Mouse (Mus musculus): ENCODE measurements around the gene Slc1a2.

Slc1a2 gene

DNA sequence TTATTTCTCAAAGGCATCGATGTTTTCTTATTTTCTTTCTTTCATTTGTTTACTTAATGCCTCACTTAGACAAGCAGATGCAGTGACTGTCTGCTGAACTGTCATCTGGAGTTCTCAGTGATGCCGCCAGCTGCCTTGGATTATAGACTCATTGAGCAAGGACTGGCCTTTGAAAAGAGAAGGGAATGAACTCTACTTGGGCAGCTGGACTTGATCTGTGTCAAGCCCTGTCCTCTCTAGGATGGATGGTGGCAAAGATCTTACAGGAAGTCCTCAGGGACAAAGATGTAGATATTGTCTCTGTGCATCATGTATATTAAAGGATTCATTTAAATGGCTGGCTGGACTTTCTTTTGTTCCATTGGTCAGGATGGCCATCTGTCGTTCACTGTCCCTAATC lies 5.4 kb downstream of the Slc1a2 start:
- no peak for DNase-seq (ENCODE audit: low read depth, low spot score)

DNA sequence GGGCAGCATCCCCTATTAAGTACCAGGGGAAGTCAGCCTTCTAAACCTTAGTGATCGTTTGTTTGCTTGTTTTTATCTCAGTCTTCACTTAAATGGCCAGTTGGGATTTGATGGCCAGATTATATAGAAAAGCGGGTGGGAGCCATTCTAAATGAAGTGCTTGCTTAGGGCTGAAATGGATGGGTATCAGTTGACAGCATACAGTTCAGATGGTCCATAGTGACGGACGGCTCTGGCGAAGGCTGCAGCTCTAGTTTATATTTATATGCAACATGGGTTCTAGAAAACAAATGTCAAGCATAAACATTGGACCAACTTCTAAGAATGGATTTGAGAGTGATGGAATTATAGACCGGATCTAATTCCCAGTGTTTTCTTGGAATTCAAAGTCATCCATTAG lies 9.5 kb downstream of the Slc1a2 start:
- DNase-seq (ENCODE audit: low read depth, low spot score) = no peak

DNA sequence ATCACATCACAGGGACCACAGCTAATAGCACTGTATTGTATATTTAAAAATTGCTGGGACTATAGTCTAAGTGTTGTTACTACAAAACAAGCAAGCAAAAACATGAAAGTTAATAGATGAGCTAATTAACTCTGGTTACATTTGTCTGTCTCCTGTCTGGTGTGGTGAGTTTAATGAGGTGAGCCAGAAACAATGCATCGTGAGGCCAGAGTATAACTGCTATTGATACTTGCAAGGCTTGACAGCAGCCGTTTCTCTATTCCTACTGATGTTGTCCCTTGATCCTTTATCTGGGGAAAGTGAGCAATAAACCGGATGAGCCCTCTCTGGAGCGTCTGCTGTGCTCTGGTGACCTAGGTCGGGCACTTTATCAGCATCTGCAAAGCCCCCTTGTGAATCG lies 11.1 kb downstream of the Slc1a2 start:
- no peak for DNase-seq (ENCODE audit: low read depth, low spot score)

DNA sequence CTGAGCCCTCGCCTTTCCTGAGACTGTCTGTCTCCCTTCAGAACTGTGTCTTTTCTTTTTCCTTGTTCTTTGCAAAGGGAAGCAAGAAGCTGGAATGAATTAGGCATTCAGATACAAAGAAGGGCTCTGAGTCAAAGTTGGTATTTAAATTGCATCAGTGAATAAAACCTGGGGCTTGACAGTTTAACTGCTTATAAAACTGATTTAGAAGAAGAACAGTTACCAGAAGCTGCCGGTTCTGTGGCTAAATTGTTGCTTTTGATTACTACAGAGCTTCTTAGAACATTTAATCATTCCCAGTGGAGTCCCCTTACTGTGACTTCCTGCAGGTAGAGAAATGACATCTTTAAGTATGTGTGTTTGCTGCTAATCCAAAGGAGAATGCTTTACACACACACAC lies 16.1 kb downstream of the Slc1a2 start:
- no peak for DNase-seq (ENCODE audit: low read depth, low spot score)

DNA sequence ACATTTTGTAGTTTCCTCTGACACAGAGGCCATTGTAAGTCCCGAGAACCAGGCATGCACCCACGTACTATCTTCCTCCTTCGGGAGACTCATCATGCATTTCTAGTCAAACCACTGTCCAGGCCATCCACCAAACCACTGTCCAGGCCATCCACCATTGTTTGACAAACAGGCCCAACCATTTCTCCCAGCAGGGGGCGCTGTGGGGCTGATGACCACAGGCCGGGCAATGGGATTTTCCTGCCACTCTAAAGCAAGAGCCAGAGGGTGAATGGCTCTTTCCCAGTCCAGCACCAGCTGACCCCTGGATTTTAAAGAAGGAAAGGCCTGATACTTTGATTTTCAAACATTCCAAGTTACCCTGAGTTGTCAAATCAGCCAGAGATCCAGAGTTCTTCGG lies 16.8 kb downstream of the Slc1a2 start:
- DNase-seq (ENCODE audit: low read depth, low spot score) = peak; percentile 75

DNA sequence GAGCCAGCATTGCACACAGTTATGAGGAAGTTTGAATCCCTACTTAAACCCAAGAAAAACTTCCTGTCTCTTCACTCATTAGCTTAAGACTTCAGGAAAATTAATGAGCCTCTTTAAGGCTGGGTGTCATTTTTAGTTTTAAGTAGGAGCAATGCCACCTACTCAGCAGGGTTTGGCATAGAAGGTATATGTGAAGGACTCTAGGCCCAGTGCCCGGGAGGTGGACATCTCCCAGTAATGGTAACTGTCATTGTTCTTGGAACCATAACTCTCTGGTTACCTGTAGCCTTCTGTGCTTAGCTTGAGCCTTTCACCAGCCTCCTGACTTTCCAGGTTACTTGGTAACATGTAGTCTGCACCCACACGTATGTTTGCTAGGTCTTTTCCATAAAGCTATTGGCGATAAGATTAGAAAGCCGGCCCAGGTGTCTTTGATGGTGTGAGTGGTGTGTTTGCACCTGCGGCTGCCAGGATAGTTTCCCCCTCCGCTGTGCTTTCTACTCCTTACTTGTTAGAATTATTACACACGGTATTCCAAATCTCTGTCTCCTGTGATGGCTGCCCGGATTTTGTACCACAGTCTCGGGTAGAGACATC lies 18.4 kb downstream of the Slc1a2 start:
- no peak for DNase-seq (ENCODE audit: low read depth, low spot score)

DNA sequence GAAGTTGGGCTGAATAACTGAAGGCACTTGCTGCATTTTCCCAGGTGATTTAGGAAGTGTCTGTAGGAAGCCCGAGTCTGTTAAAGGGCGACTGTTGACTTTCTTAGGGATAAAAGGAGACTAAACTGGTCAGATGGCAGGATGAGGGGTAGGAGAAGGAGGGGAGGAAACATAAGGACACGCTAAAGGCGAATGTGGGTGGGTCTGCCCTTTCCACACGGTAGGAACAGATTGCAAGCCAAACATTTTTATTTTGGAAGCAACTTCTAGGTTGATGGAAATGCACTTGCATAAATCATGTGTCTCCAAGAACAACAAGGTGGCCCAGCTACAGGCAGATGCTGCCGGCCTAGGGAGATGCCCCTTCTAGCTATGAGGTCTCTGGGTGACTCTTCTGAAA lies 18.9 kb downstream of the Slc1a2 start:
- no peak for DNase-seq (ENCODE audit: low read depth, low spot score)

DNA sequence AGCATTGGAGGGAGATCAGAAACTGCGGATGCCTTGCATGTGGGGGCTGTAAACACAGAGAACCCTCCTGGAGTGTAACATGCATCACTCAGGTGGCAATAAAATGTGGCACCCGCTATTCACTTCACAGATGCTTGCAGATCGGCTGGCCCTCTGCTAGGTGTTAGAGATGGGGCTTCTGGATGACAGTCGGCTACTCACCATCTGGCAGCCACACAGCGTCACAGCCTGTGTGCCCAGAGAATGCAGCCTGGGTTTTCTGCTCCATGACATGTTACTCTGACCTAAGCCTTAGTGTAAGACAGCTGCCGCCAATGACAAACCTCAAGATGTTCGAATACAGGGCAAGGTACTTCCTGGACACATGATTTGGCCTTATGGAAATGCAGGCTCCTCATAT lies 22.9 kb downstream of the Slc1a2 start:
- no peak for DNase-seq (ENCODE audit: low read depth, low spot score)

DNA sequence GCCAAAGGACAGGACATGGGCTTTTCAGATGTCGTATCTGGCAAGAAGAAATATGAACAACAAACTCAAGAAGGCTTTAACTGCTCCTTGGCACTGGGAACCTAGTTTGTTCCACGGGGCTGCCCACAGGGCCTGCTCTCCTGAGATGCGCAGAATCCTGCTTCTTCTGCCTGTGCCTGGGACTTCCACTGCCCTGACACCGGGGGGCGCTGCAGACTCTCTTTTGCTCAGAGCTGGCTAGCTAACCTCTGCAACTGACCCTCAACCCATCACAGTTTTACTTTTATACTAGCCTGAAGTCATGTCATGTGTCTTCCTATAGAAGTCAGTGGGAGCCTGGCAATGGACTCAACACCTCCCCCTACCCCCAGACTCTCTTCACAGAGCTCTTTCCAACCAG lies 23.7 kb downstream of the Slc1a2 start:
- DNase-seq (ENCODE audit: low read depth, low spot score) = peak; percentile 67

DNA sequence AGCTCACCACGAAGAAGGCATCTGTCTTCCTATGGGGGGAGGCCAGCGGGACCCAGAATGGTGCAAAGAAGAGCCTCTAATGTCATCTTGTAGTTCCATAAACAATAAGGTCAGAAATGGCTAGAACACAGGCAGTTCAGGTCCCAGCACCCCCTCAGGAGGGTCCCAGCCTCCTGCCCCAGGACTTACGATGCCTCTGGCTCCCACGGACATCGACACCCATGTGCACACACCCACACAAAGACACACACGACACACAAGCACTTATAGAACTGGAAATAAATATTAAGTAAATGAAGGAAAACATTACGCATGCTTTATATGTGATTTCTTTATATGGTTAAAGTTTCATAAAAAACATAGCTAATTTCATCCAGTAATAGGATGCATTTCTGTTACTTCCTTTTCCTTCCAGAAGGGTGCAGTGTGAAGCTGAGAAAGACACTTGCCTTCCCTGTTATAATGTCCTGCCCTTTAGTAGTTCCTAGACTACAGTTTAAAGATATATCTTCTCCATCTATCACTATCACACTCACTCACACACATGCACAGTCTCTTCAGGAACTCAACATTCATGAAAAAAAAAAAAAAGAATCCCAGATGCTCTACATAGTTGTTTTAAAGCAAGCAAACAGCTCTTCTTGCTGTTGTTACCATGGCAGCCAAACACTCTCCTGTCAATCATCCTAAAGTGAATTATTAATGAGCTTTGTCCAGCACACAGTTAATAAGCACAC lies 27.1 kb downstream of the Slc1a2 start:
- peak; percentile 70 for DNase-seq (ENCODE audit: low read depth, low spot score)

DNA sequence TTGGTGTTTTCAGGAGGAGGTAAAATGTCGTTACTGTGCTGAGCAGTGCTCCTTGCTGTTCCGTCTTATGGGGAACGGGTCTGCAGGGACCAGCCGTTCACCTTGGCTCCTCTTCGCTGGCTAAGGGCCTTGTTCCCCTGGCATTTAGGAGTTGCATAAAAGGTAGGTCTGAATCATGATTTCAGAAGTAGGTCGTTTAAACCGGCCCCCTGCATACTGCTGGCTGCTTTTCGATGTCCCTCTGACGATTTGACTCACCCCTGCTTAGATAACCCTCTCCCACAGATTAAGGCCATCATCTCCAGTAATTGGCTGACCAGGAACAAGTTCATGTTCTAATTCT lies 27.6 kb downstream of the Slc1a2 start:
- DNase-seq (ENCODE audit: low read depth, low spot score) = no peak

DNA sequence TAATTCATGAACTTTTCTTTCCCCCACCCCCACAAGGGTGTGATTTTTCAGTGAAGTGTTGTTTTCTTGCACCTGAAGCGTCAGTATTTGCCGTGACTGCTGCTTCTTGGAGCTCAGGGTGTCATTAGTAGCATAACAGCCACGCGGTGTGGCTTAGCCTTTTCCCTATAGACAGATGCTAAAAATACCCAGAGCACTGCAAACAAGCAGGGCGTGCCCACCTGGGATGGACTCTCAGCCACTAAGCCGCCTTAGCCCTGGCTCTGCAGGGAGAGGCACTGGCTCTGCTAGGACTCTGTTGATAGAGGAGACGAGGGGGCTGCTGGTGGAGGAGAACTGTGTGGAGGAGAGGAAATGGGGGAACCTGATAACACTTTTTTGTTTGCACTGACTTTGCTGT lies 35.1 kb downstream of the Slc1a2 start:
- no peak for DNase-seq (ENCODE audit: low read depth, low spot score)

DNA sequence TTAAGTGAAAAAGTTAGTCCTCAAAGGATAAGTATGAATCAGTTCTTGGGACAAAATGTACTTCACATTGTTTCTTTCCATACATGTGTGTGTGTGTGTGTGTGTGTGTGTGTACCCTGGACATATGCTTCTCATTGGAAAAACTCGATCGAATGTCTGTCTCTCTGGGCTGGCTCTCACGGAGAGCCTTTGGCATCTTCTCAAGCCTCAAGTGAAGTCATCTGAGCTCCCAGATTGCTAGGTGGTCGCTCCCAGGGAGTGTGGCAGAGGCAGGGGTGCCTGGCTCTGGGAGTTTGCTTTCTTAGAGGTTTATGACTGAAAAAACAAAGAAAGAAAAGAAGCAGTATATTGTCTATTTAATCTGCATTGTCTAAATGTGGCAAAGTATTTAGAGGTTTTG lies 36.3 kb downstream of the Slc1a2 start:
- no peak for DNase-seq (ENCODE audit: low read depth, low spot score)

DNA sequence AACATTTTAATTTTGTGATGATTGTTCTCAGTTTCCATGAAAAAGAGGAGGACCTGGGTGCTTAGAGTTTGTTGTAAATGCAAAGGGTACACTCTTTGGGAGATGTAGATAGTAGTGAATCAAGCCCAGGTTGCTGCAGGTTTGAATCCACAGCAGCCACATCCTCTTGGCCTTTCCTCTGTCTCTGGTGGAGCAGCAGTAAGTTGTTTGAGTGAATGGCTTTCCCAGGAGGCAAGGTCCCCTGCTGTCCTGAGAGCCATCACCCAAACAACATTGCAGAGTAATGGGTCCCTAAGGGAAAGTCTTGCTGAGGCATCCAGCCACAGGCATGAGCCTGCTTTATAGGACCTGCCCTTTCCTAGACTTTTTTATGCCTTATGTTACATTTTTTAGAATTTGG lies 37.1 kb downstream of the Slc1a2 start:
- DNase-seq (ENCODE audit: low read depth, low spot score) = no peak

DNA sequence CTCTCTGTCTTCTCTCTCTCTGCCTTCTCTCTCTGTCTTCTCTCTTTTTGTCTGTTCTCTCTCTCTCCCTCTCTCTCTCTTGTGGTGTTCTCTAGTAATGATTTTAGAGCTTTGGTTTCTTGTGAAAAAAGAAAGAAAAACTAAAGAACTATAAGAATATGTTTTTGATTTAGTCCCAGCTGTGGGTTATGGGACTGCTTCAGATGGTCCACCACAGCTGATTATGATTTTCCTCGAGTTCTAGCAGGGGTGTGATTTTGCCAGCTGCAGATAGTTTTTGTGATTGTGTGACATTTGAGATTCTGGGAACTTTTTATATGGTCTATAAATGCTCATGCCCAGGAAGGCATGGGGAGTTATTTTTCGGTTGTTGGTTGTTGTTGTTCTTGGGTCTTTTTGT lies 39.3 kb downstream of the Slc1a2 start:
- no peak for DNase-seq (ENCODE audit: low read depth, low spot score)

DNA sequence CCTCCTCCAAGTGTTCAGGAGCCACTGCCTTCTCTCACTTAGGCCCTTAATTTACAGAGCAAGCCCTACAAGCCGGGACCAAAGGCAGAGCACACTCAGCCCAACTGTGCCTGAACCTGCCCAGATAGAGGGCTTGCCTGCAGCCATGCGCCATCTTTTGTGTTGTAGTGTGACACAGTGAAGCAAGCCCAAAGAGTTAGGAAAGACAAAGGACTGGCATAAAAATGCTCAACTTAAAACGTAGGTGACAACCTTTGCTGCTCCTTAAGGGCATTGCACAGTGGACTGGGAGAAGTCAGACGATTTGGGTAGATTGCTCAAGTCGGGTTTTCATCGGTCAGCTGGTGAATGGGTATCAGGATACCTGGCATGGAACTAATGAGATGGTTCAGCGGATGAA lies 41.5 kb downstream of the Slc1a2 start:
- no peak for DNase-seq (ENCODE audit: low read depth, low spot score)

DNA sequence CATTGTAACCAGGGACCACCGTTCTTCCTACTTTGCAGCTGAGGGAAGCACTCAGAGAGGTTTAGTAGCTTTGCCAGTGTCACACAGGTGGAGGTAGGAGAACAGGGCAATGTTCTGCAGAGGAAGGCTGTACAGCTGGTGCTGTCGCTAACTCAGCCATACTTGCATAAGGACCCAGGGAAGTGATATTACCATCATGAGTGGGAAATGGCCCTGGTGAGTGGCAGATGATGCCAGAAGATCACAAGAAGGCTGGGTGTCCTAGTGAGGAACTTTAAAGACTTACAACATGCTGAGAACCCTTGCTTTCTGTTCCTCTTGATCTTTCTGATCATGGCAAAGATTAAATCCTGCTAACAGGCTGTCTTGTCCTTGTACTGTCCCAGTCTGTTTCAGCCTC lies 42.2 kb downstream of the Slc1a2 start:
- DNase-seq (ENCODE audit: low read depth, low spot score) = no peak

DNA sequence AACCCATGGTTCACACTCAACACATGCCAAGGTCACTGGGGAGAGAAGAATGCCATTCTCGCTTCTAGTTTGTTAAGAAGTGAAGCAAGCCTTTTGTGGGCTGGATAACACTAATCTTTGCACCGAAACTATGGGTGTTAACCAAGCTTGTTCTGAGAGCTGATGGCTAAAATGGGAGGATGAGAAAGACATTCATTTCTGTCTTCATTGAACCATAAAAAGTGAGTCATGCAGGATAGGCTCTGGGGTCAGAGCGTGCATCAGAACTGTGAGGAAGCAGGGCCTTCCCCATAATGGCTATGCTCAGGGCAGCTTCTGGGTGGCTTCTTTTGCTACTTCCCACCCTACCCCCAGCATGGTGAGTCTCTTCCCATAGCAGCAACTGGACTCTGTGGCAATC lies 42.9 kb downstream of the Slc1a2 start:
- DNase-seq (ENCODE audit: low read depth, low spot score) = no peak

DNA sequence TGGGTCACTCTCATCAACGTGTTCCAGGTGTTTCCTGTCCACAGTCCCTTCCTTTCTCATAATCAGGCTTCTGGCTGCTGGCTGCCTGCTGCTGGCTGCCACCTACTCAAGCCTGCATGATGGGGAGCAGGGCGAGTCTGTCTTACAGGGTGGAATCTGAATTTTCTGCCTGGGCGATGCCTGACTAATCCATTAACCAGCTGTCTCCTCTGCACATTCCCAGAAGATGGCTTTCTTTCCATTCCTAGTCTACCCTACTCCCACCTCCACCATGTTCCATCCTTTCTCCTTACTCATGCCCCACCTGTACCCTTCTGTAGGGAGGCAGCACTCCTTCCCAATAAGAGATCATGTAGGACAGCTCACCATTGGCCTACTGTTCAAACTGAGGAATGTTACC lies 45.1 kb downstream of the Slc1a2 start:
- no peak for DNase-seq (ENCODE audit: low read depth, low spot score)

DNA sequence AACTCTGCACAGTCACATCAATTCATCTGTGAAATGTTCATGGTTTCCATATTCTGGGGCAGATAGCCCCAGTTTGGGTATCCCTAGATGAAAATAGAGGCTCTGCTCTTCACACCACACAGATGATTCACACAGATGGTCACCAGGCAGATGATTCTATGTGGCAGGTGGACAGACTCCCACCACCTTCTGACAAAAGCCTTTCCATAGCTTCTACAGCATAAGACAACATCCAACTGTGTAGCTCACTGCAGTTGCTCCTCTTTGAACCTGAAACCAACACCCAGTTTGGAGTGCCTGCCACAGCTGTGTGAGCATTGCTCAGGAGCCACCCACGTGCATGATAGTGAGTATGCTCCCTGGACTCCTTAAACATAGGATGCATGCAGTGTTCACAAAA lies 46.3 kb downstream of the Slc1a2 start:
- DNase-seq (ENCODE audit: low read depth, low spot score) = no peak

DNA sequence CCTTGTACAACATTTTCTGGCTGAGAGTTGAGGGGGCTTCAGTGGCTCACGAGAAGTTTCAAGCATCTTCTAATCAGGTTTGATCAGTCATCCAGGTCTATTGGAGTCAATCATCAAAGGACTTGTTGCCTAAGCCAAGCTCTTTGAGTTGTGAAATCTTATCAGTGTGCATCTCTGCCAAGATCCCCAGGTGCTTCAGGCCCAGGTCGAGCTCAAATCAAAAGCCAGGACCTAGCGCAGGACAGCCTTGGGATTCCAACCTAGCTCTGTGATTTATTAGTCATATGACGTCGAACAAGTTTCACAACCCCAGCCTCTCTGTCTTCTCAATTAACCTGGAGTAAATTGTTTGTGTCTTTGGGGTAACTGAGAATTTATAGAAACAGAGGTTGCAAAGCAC lies 53.1 kb downstream of the Slc1a2 start:
- DNase-seq (ENCODE audit: low read depth, low spot score) = no peak

DNA sequence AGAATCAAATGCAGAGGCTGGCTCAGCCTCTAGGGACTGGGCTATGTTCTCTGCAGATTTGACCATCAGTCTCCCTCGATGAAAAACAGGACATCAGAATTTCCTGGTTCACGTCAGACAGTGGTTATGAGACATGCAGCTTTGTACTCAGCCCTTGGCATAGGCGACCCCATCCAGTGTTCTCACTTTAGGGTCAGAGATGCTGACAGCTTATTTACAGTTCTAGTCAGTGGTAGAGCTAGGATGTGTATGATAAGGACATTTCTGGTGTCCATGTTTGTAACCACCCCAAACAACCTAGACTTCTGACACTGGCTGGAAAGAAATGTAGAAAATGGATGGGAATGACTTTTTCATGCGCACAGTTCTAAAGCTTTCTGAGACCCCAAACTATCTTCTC lies 53.6 kb downstream of the Slc1a2 start:
- DNase-seq (ENCODE audit: low read depth, low spot score) = no peak

DNA sequence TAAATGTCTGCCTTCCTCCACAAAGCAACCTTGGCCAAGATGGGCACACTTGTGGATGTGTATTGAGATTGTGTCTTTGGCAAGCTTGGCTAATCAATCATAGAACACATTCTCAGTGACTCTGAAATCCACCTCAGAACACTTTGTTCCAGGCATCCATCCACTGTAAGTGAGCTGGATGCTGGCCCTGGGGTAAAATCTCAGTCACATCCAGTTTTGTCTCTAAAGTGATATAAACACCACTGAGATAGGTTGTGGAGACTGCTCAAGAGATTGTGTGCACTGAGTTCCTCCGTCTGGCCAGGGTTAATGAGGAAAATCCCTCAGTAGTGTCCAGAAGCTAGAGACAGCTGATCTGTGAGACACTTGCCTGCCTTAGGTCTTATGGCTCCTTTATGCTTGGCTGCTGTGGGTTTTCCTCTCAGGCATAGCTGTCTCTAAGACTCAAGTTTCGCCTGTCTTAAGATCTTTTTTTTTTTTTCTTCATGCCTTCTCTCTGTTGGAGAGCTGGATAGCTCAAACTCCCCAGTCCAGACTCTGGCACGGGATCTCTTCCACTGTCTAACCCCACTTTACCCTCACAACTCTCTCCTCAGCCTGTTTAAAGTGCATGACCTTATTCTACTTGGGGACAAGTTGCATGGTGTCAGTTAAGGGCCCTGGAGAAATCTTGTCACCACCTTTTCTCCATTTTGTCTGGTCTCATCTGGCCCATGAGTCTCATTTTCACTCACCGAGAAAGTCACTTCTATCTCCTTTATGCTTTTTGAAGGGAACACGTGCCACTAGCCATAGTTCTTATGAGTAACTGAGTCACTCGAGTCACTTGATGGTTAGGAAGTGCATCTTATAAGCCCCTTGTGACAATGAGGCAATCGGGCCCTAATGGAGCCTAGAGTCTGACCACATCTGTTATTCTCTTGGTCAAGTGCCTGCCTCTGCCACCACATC lies 54.5 kb downstream of the Slc1a2 start:
- DNase-seq (ENCODE audit: low read depth, low spot score) = no peak

Data from 3T3-L1 (cell line).